Mouse (Mus musculus): Measurements from ENCODE around the gene Xrcc6. TPM values are rescaled to one million over a fixed set of nuclear protein-coding genes. Genes with fewer than 3 reads are reported as not detected.

Xrcc6 gene
- total RNA-seq (2015) (28.8 and 36.2 TPM in 2 replicates), total RNA-seq (2017) (82.5 and 83.2 TPM in 2 replicates)

GRCm38 (mm10) chr15:81987646-81988045, at the start of gene Xrcc6:
TSS of gene Xrcc6 (plus strand) at chr15:81987835.
- ATAC-seq (ENCODE audit: poor library complexity, severe bottlenecking): no peak

- peak; percentile 57; the same call in 1 of the 2 replicates for ATAC-seq (ENCODE audit: poor library complexity, severe bottlenecking)
These were observed 49.4 kb upstream of the Xrcc6 start for GRCm38 (mm10) chr15:81938246-81938645.

- ATAC-seq (ENCODE audit: poor library complexity, severe bottlenecking): no peak
These were observed 48.4 kb upstream of the Xrcc6 start for GRCm38 (mm10) chr15:81939157-81939715.

GRCm38 (mm10) chr15:81939774-81940173, 47.9 kb upstream of the Xrcc6 start:
- ATAC-seq (ENCODE audit: poor library complexity, severe bottlenecking): no peak

GRCm38 (mm10) chr15:81940219-81940618, 47.4 kb upstream of the Xrcc6 start:
- no peak for ATAC-seq (ENCODE audit: poor library complexity, severe bottlenecking)

GRCm38 (mm10) chr15:81941010-81941409, 46.6 kb upstream of the Xrcc6 start:
- no peak for ATAC-seq (ENCODE audit: poor library complexity, severe bottlenecking)

- ATAC-seq (ENCODE audit: poor library complexity, severe bottlenecking): no peak
These were observed 44.4 kb upstream of the Xrcc6 start for GRCm38 (mm10) chr15:81943176-81943749.

- ATAC-seq (ENCODE audit: poor library complexity, severe bottlenecking): no peak
These were observed 38.6 kb upstream of the Xrcc6 start for GRCm38 (mm10) chr15:81949076-81949475.

GRCm38 (mm10) chr15:81949476-81950131, 38.0 kb upstream of the Xrcc6 start:
- ATAC-seq (ENCODE audit: poor library complexity, severe bottlenecking): no peak

GRCm38 (mm10) chr15:81950716-81951115, 36.9 kb upstream of the Xrcc6 start:
- ATAC-seq (ENCODE audit: poor library complexity, severe bottlenecking): no peak

- ATAC-seq (ENCODE audit: poor library complexity, severe bottlenecking): no peak
These were observed 36.5 kb upstream of the Xrcc6 start for GRCm38 (mm10) chr15:81951159-81951558.

- no peak for ATAC-seq (ENCODE audit: poor library complexity, severe bottlenecking)
These were observed 35.3 kb upstream of the Xrcc6 start for GRCm38 (mm10) chr15:81952310-81952709.

GRCm38 (mm10) chr15:81954151-81954583, 33.5 kb upstream of the Xrcc6 start:
- ATAC-seq (ENCODE audit: poor library complexity, severe bottlenecking): no peak

- ATAC-seq (ENCODE audit: poor library complexity, severe bottlenecking): no peak
These were observed 32.9 kb upstream of the Xrcc6 start for GRCm38 (mm10) chr15:81954716-81955115.

GRCm38 (mm10) chr15:81955414-81955813, 32.2 kb upstream of the Xrcc6 start:
- no peak for ATAC-seq (ENCODE audit: poor library complexity, severe bottlenecking)

- no peak for ATAC-seq (ENCODE audit: poor library complexity, severe bottlenecking)
These were observed 31.2 kb upstream of the Xrcc6 start for GRCm38 (mm10) chr15:81956457-81956856.

- no peak for ATAC-seq (ENCODE audit: poor library complexity, severe bottlenecking)
These were observed 30.0 kb upstream of the Xrcc6 start for GRCm38 (mm10) chr15:81957598-81957997.

GRCm38 (mm10) chr15:81958906-81959305, 28.7 kb upstream of the Xrcc6 start:
- no peak for ATAC-seq (ENCODE audit: poor library complexity, severe bottlenecking)

GRCm38 (mm10) chr15:81960171-81961077, 27.2 kb upstream of the Xrcc6 start, which contains the start of gene Pmm1:
TSS of gene Pmm1 (minus strand) at chr15:81960930.
- peak; percentile 96 for ATAC-seq (ENCODE audit: poor library complexity, severe bottlenecking)

- ATAC-seq (ENCODE audit: poor library complexity, severe bottlenecking): no peak
These were observed 26.6 kb upstream of the Xrcc6 start for GRCm38 (mm10) chr15:81961078-81961451.

GRCm38 (mm10) chr15:81964262-81964661, 23.4 kb upstream of the Xrcc6 start:
- ATAC-seq (ENCODE audit: poor library complexity, severe bottlenecking): no peak
